Mouse (Mus musculus) myocyte (in vitro differentiated cells): Measurements from ENCODE around the gene Gata3.

Experiments used
- CEBPB ChIP-seq: IDR thresholded peaks from 2 replicates; pipeline ENCODE4 v1.6.1; 2011; ENCODE audit warnings: mild to moderate bottlenecking, moderate library complexity; ENCODE audit not compliant: poor library complexity, insufficient read depth, severe bottlenecking
- MAX ChIP-seq: IDR thresholded peaks from one replicate; pipeline ENCODE4 v1.6.1; 2011; ENCODE audit warnings: low read depth, mild to moderate bottlenecking, control low read depth
- POLR2A ChIP-seq: IDR thresholded peaks from one replicate; pipeline ENCODE4 v1.6.1; 2011; ENCODE audit warnings: low read depth, mild to moderate bottlenecking, control low read depth, moderate library complexity; ENCODE audit not compliant: insufficient read length
- POLR2AphosphoS2 ChIP-seq: IDR thresholded peaks from one replicate; pipeline ENCODE4 v1.6.1; 2011; ENCODE audit warnings: low read depth, control low read depth; ENCODE audit not compliant: insufficient read length
- REST ChIP-seq: IDR thresholded peaks from one replicate; pipeline ENCODE4 v1.6.1; 2011; ENCODE audit warnings: mild to moderate bottlenecking, control low read depth, moderate library complexity; ENCODE audit not compliant: insufficient read depth, insufficient read length
- SRF ChIP-seq: IDR thresholded peaks from one replicate; pipeline ENCODE4 v1.6.1; 2011; ENCODE audit warnings: low read depth; ENCODE audit not compliant: control insufficient read depth, insufficient read length
- TCF3 ChIP-seq: IDR thresholded peaks from one replicate; pipeline ENCODE4 v1.6.1; 2011; ENCODE audit warnings: low read depth, control low read depth; ENCODE audit not compliant: insufficient read length
- USF1 ChIP-seq: IDR thresholded peaks from one replicate; pipeline ENCODE4 v1.6.1; 2011; ENCODE audit warnings: low read depth, mild to moderate bottlenecking, control low read depth, moderate library complexity

GRCm38 (mm10) chr2:9890251-9890650 is 417 bp upstream of the Gata3 start:
- TF ChIP-seq USF1 = no peak
- TF ChIP-seq POLR2A = no peak
- no peak for TF ChIP-seq SRF
- no peak for TF ChIP-seq MAX
- no peak for TF ChIP-seq REST
- no peak for TF ChIP-seq TCF3
- no peak for TF ChIP-seq CEBPB
- TF ChIP-seq POLR2AphosphoS2 = no peak
